Mouse (Mus musculus): Measurements from ENCODE around the gene Eps15l1. TPM values are rescaled to one million over a fixed set of nuclear protein-coding genes. Genes with fewer than 3 reads are reported as not detected.

Eps15l1 gene
- total and polyA plus RNA-seq, 2 experiments from 2014 or later = 48.8 to 62.9 TPM

- Histone ChIP-seq H3K4me2 (ENCODE audit: low read depth) (no peak overlapping the region), H3K4me3 (ENCODE audit: low read depth, low read length) (no peak overlapping the region), H3K36me3 (ENCODE audit: insufficient read depth) (peaks cover 90% of the 10 kb centered on the region), H3K4me1 (ENCODE audit: insufficient read depth) (no peaks in the 10 kb centered on the region), H3K27ac (ENCODE audit: low read depth, low read length) (no peak overlapping the region), H3K9ac (no peak overlapping the region), H3K9me3 (ENCODE audit: low read length) (no peaks in the 10 kb centered on the region), H3K27me3 (ENCODE audit: insufficient read depth, low read length) (no peaks in the 10 kb centered on the region)
- ATAC-seq = peak; percentile 80
- TF ChIP-seq CTCF (IDR thresholded peaks at IDR 0.05; ENCODE audit: low read depth) = peak; percentile 84
- WGBS = 22% methylated on average over 3 of the region's 3 CpGs
- peak; percentile 72 for DNase-seq
Observed at GRCm38 (mm10) chr8:72365826-72366225, 55.4 kb downstream of the Eps15l1 start.

DNA sequence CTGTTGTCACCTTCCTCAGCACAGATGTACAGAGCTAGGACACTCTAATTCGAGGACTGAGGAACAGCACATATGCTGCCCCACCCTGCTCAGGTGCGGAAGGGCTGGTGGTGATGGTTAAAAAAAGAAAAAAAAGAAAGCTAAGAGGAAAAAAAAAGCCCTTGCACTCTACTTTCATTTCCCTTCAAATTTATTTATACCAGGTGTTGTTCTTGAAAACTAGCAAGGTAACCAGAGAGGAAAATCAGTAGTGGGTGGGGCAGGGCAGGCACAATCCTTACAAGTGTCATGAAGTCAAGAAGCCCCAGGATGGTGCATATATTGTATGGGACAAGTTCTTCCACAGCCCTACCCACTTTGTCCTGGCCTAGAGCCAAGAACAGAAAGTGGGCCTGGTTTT is 56.2 kb downstream of the Eps15l1 start:
- Histone ChIP-seq H3K27ac (ENCODE audit: low read depth, low read length) (no peak overlapping the region), H3K4me1 (ENCODE audit: insufficient read depth) (no peaks in the 10 kb centered on the region), H3K9me3 (ENCODE audit: low read length) (no peaks in the 10 kb centered on the region), H3K9ac (no peak overlapping the region), H3K36me3 (ENCODE audit: insufficient read depth) (peaks cover 81% of the 10 kb centered on the region), H3K4me2 (ENCODE audit: low read depth) (no peak overlapping the region), H3K4me3 (ENCODE audit: low read depth, low read length) (no peak overlapping the region), H3K27me3 (ENCODE audit: insufficient read depth, low read length) (no peaks in the 10 kb centered on the region)
- ATAC-seq = no peak
- no peak for DNase-seq
- 96% methylated on average over 2 of the region's 2 CpGs for WGBS
- TF ChIP-seq CTCF (IDR thresholded peaks at IDR 0.05; ENCODE audit: low read depth) = no peak

GRCm38 (mm10) chr8:72363457-72363856 is 57.8 kb downstream of the Eps15l1 start:
- 88% methylated on average over 7 of the region's 7 CpGs for WGBS
- no peak for ATAC-seq
- no peaks in the 10 kb centered on the region for H3K27me3 ChIP-seq (ENCODE audit: insufficient read depth, low read length)
- H3K27ac ChIP-seq (ENCODE audit: low read depth, low read length) = no peak overlapping the region
- peaks cover 80% of the 10 kb centered on the region for H3K36me3 ChIP-seq (ENCODE audit: insufficient read depth)
- no peak overlapping the region for H3K9ac ChIP-seq
- no peak for DNase-seq
- no peak overlapping the region for H3K4me3 ChIP-seq (ENCODE audit: low read depth, low read length)
- no peaks in the 10 kb centered on the region for H3K9me3 ChIP-seq (ENCODE audit: low read length)
- no peak overlapping the region for H3K4me2 ChIP-seq (ENCODE audit: low read depth)
- TF ChIP-seq CTCF (IDR thresholded peaks at IDR 0.05; ENCODE audit: low read depth) = no peak
- H3K4me1 ChIP-seq (ENCODE audit: insufficient read depth) = no peaks in the 10 kb centered on the region

- Histone ChIP-seq H3K9me3 (ENCODE audit: low read length) (no peaks in the 10 kb centered on the region), H3K4me2 (ENCODE audit: low read depth) (no peak overlapping the region), H3K4me1 (ENCODE audit: insufficient read depth) (no peaks in the 10 kb centered on the region), H3K27ac (ENCODE audit: low read depth, low read length) (no peak overlapping the region), H3K27me3 (ENCODE audit: insufficient read depth, low read length) (no peaks in the 10 kb centered on the region), H3K9ac (no peak overlapping the region), H3K4me3 (ENCODE audit: low read depth, low read length) (no peak overlapping the region), H3K36me3 (ENCODE audit: insufficient read depth) (peaks cover 80% of the 10 kb centered on the region)
- no peak for ATAC-seq
- WGBS = 91% methylated on average over 4 of the region's 4 CpGs
- no peak for TF ChIP-seq CTCF (IDR thresholded peaks at IDR 0.05; ENCODE audit: low read depth)
- no peak for DNase-seq
Observed at GRCm38 (mm10) chr8:72362754-72363153, 58.5 kb downstream of the Eps15l1 start.

- Histone ChIP-seq H3K27me3 (ENCODE audit: insufficient read depth, low read length) (no peaks in the 10 kb centered on the region), H3K9me3 (ENCODE audit: low read length) (no peaks in the 10 kb centered on the region), H3K4me2 (ENCODE audit: low read depth) (no peak overlapping the region), H3K4me3 (ENCODE audit: low read depth, low read length) (no peak overlapping the region), H3K36me3 (ENCODE audit: insufficient read depth) (peaks cover 86% of the 10 kb centered on the region), H3K9ac (no peak overlapping the region), H3K4me1 (ENCODE audit: insufficient read depth) (no peaks in the 10 kb centered on the region), H3K27ac (ENCODE audit: low read depth, low read length) (no peak overlapping the region)
- TF ChIP-seq CTCF (IDR thresholded peaks at IDR 0.05; ENCODE audit: low read depth) = no peak
- ATAC-seq (no peak), DNase-seq (no peak)
Observed at GRCm38 (mm10) chr8:72360162-72360561, 61.1 kb downstream of the Eps15l1 start.

DNA sequence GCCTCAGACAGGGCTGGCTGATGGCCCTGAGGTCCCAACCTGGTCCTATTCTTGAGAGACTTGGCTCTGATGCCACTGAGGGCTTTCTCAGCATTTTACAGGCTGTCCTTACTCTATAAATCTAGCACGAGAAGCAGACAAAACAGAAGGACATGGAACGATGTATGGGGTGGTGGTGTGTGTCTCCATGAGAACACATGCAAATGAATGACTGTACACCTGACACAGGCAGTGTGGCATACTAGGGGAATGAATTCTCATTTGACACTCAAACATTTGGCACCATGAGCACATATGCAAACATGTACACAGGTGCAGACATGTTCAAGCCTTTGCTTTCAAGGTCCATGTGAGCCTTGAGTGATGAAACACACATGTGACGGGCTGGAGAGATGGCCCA is 64.7 kb downstream of the Eps15l1 start:
- H3K27me3 ChIP-seq (ENCODE audit: insufficient read depth, low read length) = no peaks in the 10 kb centered on the region
- H3K4me3 ChIP-seq (ENCODE audit: low read depth, low read length) = no peak overlapping the region
- H3K4me2 ChIP-seq (ENCODE audit: low read depth) = no peak overlapping the region
- no peaks in the 10 kb centered on the region for H3K4me1 ChIP-seq (ENCODE audit: insufficient read depth)
- WGBS = 94% methylated on average over 3 of the region's 3 CpGs
- no peak overlapping the region for H3K27ac ChIP-seq (ENCODE audit: low read depth, low read length)
- no peak for ATAC-seq
- no peak overlapping the region for H3K9ac ChIP-seq
- H3K9me3 ChIP-seq (ENCODE audit: low read length) = no peaks in the 10 kb centered on the region
- no peak for DNase-seq
- TF ChIP-seq CTCF (IDR thresholded peaks at IDR 0.05; ENCODE audit: low read depth) = no peak
- peaks cover 78% of the 10 kb centered on the region for H3K36me3 ChIP-seq (ENCODE audit: insufficient read depth)

DNA sequence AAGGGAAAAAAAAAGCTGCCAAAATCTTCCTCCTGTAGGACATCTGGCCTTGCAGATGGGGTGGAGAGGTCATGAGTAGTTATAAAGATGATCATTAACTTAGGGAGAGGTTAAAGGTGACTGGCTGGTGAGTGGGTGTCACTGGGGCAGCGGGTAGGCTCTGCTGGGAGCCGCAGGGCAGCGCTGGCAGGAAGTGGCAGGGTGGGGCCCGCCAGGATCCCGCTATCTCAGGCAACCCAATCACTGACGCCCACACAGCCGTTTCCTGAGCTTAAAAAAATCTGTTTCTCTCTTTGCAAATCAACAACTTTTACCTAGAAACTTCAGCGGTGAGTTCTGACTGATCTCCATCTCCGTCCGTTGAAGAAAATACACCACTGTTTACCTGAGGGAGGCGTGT is 67.0 kb downstream of the Eps15l1 start:
- H3K27ac ChIP-seq (ENCODE audit: low read depth, low read length) = no peak overlapping the region
- no peak for DNase-seq
- no peak overlapping the region for H3K9ac ChIP-seq
- no peak overlapping the region for H3K4me3 ChIP-seq (ENCODE audit: low read depth, low read length)
- no peaks in the 10 kb centered on the region for H3K4me1 ChIP-seq (ENCODE audit: insufficient read depth)
- H3K36me3 ChIP-seq (ENCODE audit: insufficient read depth) = peaks cover 70% of the 10 kb centered on the region
- ATAC-seq = no peak
- H3K4me2 ChIP-seq (ENCODE audit: low read depth) = no peak overlapping the region
- WGBS = 84% methylated on average over 11 of the region's 11 CpGs
- TF ChIP-seq CTCF (IDR thresholded peaks at IDR 0.05; ENCODE audit: low read depth) = no peak
- H3K9me3 ChIP-seq (ENCODE audit: low read length) = no peaks in the 10 kb centered on the region
- no peaks in the 10 kb centered on the region for H3K27me3 ChIP-seq (ENCODE audit: insufficient read depth, low read length)

- Histone ChIP-seq H3K4me3 (ENCODE audit: low read depth, low read length) (no peak overlapping the region), H3K36me3 (ENCODE audit: insufficient read depth) (peaks cover 65% of the 10 kb centered on the region), H3K27me3 (ENCODE audit: insufficient read depth, low read length) (no peaks in the 10 kb centered on the region), H3K9me3 (ENCODE audit: low read length) (no peaks in the 10 kb centered on the region), H3K9ac (no peak overlapping the region), H3K27ac (ENCODE audit: low read depth, low read length) (no peak overlapping the region), H3K4me1 (ENCODE audit: insufficient read depth) (no peaks in the 10 kb centered on the region), H3K4me2 (ENCODE audit: low read depth) (no peak overlapping the region)
- ATAC-seq = no peak
- TF ChIP-seq CTCF (IDR thresholded peaks at IDR 0.05; ENCODE audit: low read depth) = no peak
- DNase-seq = no peak
- 92% methylated on average over 7 of the region's 7 CpGs for WGBS
Observed at GRCm38 (mm10) chr8:72353700-72354045, 67.6 kb downstream of the Eps15l1 start.
